Mouse (Mus musculus): ENCODE results near the gene Zfpm1. TPM values are rescaled to one million over a fixed set of nuclear protein-coding genes. Genes with fewer than 3 reads are reported as not detected.

The Zfpm1 gene
- polyA plus RNA-seq, 1 experiment from 2014 or later = 1.5 TPM

DNA sequence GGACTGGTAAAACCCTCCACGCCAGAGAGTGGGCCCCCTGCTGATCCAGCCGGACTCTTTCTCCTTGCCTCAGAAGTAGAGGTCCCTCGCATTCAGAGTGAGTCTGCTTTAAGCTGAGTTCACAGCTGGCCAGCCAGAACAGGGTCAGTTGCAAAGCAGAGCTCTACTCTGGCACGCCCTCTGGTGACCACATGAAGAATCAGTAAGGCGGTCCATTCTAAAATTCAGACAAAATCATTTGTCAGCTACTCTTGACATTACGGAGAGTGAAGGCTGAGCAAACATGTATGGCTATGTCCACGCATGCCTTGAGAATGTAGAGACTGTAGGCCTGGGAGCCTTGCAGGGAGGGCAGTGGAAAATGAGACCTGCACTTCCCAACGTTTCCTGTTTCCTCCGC, 87.7 kb downstream of the Zfpm1 start:
- no peak overlapping the region for H3K27ac ChIP-seq (replicated peaks)
- DNase-seq (ENCODE audit: low spot score) = peak; percentile 72
- no peaks in the 10 kb centered on the region for H3K36me3 ChIP-seq
- H3K9me3 ChIP-seq (replicated peaks) = no peaks in the 10 kb centered on the region
- no peak overlapping the region for H3K4me3 ChIP-seq
- H3K4me1 ChIP-seq = peaks cover 7% of the 10 kb centered on the region
- 15% methylated on average over 9 of the region's 9 CpGs for WGBS
- H3K27me3 ChIP-seq (ENCODE audit: low read depth, poor library complexity, severe bottlenecking) = no peaks in the 10 kb centered on the region

DNA sequence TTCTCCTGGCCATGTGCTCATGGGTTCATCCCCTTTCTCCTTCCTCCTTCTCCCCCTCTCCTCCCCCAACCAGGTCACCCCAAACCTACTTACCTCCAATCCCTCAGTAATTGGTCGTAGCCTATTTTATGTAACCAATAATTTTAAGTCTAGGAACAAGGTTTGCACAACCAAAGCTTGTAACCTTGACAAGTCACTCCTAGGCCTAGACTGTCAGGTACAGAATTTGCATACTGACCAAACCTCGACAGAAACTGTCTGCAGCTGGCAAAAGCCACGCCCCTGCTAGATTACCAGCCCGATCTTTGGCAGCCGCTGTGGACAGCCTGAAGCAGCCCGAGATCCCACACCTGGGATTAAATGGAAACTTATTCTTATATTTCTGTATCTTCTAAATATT, 89.8 kb downstream of the Zfpm1 start:
- WGBS = 78% methylated on average over 6 of the region's 6 CpGs
- Histone ChIP-seq H3K36me3 (no peaks in the 10 kb centered on the region), H3K27me3 (ENCODE audit: low read depth, poor library complexity, severe bottlenecking) (no peaks in the 10 kb centered on the region), H3K9me3 (replicated peaks) (no peaks in the 10 kb centered on the region), H3K4me3 (no peak overlapping the region), H3K27ac (replicated peaks) (no peak overlapping the region), H3K4me1 (peaks cover 16% of the 10 kb centered on the region)
- DNase-seq (ENCODE audit: low spot score) = no peak

GRCm38 (mm10) chr8:122375320-122375719, 93.4 kb downstream of the Zfpm1 start:
- no peak for DNase-seq (ENCODE audit: low spot score)
- Histone ChIP-seq H3K4me1 (peaks cover 23% of the 10 kb centered on the region), H3K27me3 (ENCODE audit: low read depth, poor library complexity, severe bottlenecking) (no peaks in the 10 kb centered on the region), H3K36me3 (peaks cover 22% of the 10 kb centered on the region), H3K4me3 (peak overlapping the region; percentile 89), H3K9me3 (replicated peaks) (no peaks in the 10 kb centered on the region), H3K27ac (replicated peaks) (0 out of 2 replicates have a peak overlapping the region, but pooled peaks have one; percentile 95)
- WGBS = 93% methylated on average over 7 of the region's 7 CpGs

- H3K27me3 ChIP-seq (ENCODE audit: low read depth, poor library complexity, severe bottlenecking) = no peaks in the 10 kb centered on the region
- no peak for DNase-seq (ENCODE audit: low spot score)
- no peaks in the 10 kb centered on the region for H3K9me3 ChIP-seq (replicated peaks)
- 33% methylated on average over 13 of the region's 13 CpGs for WGBS
- peaks cover 23% of the 10 kb centered on the region for H3K4me1 ChIP-seq
- H3K36me3 ChIP-seq = peaks cover 28% of the 10 kb centered on the region
- peak overlapping the region; percentile 89 for H3K4me3 ChIP-seq
- H3K27ac ChIP-seq (replicated peaks) = peak overlapping the region; percentile 95
Measured at GRCm38 (mm10) chr8:122375751-122376364, 93.9 kb downstream of the Zfpm1 start.

DNA sequence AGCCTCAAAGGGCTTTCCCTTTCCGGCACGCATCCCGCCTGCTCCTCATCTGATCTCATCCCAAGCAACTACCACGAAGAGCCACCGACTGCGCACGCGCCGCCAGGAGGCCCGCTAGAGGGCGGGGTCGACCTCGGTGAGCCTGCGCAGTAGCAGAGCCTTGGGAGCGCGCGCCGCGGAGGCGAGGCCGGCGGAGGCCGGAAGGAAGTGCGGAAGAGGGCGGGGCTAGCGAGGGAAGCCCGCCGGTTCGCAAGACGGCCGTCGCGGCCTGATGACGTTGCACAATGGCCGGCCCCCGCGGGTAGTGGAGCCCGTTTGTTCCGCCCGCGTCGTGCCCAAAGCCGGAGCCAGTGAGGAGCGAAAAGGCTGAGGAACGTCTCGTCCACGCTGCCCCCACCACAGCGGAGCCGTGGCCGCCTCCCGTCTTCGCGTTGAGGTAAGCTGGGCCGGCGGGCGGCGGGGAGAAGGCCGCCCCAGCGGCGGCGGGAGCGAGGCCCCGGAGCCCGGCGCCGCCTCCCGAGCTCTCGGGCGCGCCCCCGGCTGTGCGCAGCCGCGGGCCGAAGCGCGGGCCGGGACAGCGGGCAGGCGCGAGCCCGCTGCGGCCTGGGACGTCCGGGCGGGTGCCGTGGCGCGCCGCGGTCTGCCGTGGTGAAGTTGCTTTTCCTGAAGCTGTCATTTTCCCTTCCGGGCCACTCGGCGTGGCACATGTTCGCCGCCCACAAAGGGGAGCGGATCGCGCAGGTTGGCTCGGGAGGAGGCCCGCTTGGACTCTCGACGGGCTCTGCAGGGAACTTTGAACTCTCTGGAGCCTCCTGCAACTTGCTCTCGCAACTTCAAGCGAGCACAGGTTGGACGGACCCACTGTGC, 94.7 kb downstream of the Zfpm1 start, which contains the start of gene Zc3h18:
Zc3h18 (plus strand) TSS at position 245 of the 867 bp plus-strand sequence.
- DNase-seq (ENCODE audit: low spot score) = peak; percentile 100
- peaks cover 25% of the 10 kb centered on the region for H3K4me1 ChIP-seq
- peak within 1 kb of the TSS; percentile 89 for H3K4me3 ChIP-seq
- H3K36me3 ChIP-seq = peaks cover 35% of the 10 kb centered on the region
- no peaks in the 10 kb centered on the region for H3K9me3 ChIP-seq (replicated peaks)
- H3K27ac ChIP-seq (replicated peaks) = peak within 1 kb of the TSS; percentile 95
- no peaks in the 10 kb centered on the region for H3K27me3 ChIP-seq (ENCODE audit: low read depth, poor library complexity, severe bottlenecking)
- under 1% methylated on average over 101 of the region's 107 CpGs for WGBS

- 82% methylated on average over 4 of the region's 4 CpGs for WGBS
- H3K27me3 ChIP-seq (ENCODE audit: low read depth, poor library complexity, severe bottlenecking) = no peaks in the 10 kb centered on the region
- no peak for DNase-seq (ENCODE audit: low spot score)
- H3K9me3 ChIP-seq (replicated peaks) = no peaks in the 10 kb centered on the region
- H3K4me3 ChIP-seq = no peak overlapping the region
- H3K36me3 ChIP-seq = peaks cover 93% of the 10 kb centered on the region
- H3K4me1 ChIP-seq = peaks cover 6% of the 10 kb centered on the region
- no peak overlapping the region for H3K27ac ChIP-seq (replicated peaks)
Measured at GRCm38 (mm10) chr8:122383039-122383438, 101.1 kb downstream of the Zfpm1 start.

Other genes with a start within 250 kb of the Zfpm1 start
- gene Trhr2, start 78.6 kb downstream of the Zfpm1 start, polyA plus RNA-seq (2016; fragmentation: Nextera tagmentation; extraction: Ambion mirVana) = not detected in 2 replicates
- gene Zc3h18, start 94.5 kb downstream of the Zfpm1 start, polyA plus RNA-seq (2016; fragmentation: Nextera tagmentation; extraction: Ambion mirVana) = 75.7 and 79.4 TPM in 2 replicates
- not detected in 2 replicates for gene Il17c, start 139.9 kb downstream of the Zfpm1 start, polyA plus RNA-seq (2016; fragmentation: Nextera tagmentation; extraction: Ambion mirVana)
- gene Cyba, start 150.8 kb downstream of the Zfpm1 start, polyA plus RNA-seq (2016; fragmentation: Nextera tagmentation; extraction: Ambion mirVana) = 75.8 and 80.9 TPM in 2 replicates
- gene Mvd, start 161.3 kb downstream of the Zfpm1 start, polyA plus RNA-seq (2016; fragmentation: Nextera tagmentation; extraction: Ambion mirVana) = 60.3 and 60.7 TPM in 2 replicates
- gene Snai3, start 178.6 kb downstream of the Zfpm1 start, polyA plus RNA-seq (2016; fragmentation: Nextera tagmentation; extraction: Ambion mirVana) = 0.07 TPM in 1 of 2 replicates, not detected in the other
- gene Rnf166, start 193.9 kb downstream of the Zfpm1 start, polyA plus RNA-seq (2016; fragmentation: Nextera tagmentation; extraction: Ambion mirVana) = 31.7 and 35.6 TPM in 2 replicates
- gene Ctu2, start 194.0 kb downstream of the Zfpm1 start, polyA plus RNA-seq (2016; fragmentation: Nextera tagmentation; extraction: Ambion mirVana) = 71.5 and 72.6 TPM in 2 replicates

Measured in midbrain, embryonic 10.5 days (tissue).